Mouse (Mus musculus): Measurements from ENCODE around the gene Pus1.

Gene Pus1

GRCm38 (mm10) chr5:110779998-110780760, at the start of gene Pus1:
Pus1 (minus strand) TSS chr5:110780659.
- peak; percentile 90 to 94 for DNase-seq

DNA sequence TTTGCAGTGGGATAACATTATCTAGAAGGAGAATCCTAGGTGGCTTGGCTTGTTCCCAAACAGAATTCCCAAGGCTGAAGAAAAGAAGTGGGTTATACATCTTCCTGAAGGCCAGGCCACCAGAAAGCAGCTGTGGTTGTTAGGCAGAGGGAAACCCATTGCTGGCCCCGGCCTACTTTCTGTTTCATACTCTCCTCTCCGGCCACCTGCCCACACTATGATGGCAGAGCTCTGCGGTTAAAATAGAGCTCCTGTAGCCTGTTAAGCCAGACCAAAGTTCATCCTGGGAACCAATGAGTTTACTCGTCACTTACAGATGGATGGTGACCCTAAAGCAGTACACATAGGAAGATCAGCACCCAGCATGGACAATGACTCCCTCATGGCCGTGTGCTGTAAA, 47.1 kb upstream of the Pus1 start:
- no peak for DNase-seq

DNA sequence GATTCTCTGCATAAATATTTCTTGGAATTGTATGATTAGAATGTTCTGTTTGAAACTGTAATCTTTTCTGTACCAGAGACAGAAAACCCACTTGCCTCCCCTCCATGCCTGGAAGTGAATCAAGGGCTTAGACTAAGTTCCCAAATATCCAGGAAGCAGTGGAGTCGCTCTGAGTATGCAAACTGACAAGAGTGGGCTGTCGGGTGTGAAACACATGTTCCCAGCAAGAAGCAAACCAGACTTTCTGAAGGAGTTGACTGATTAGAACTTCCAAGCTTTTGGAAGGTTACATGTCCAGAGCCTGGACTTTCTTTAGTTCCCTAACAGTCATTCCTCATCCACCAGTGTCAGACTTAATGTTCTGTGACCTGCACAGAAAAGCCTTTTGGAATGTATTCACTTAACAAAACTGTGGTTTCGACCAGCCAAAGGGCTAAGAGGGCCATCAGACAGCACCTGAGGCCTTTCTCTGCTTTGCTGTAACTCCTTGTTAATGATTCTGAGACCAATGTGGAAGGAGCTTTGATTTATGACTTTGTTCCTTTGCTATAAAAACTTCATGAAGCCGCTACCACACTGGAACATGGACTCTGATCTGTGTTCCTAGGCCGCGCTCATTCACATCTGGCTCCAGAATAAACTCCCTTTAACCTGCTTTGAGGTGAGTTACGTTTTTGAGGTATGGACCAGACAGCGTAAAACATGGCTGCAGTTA, 46.5 kb upstream of the Pus1 start:
- no peak for DNase-seq

- no peak for DNase-seq
These were observed 44.0 kb upstream of the Pus1 start for GRCm38 (mm10) chr5:110824421-110824820.

DNA sequence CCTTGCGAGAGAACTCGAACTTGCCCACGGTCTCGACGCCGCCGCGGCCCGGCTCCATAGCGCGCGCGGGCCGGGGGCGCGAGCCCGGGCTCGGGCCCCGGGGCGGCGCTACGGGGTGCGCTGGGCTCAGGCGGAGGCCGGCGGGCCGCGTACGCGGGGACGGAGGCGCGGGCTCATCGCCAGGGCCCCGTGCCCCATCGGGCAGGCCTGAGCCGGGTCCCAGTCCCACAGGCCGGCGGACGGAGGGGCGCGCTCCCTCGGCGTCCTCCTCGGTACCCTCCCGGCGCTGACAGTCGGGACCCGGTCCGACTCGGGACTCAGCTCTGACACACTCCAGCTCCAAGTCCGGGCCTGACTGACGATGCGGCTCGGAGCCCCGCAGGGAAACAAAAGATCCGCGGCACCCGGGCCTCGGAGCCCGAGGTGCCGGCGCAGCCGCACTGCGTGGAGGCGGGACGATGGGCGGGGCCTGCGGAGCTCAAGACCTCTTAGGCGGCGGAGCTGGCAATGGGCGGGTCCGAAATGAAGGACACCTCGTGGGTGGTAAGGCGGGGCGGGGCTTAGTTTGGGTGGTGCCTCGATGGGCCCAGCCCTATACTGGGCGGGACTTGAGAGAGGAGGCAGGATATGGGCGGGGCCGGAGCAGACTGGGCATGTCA, 29.3 kb upstream of the Pus1 start, which contains the start of gene Ulk1:
Ulk1 (minus strand) TSS at position 431 of the 659 bp plus-strand sequence.
- peak; percentile 100 for DNase-seq

GRCm38 (mm10) chr5:110808821-110809666, 28.6 kb upstream of the Pus1 start:
- peak in 1 of 2 experiments; percentile 40 for DNase-seq

- DNase-seq, result peak; percentile 91 to 95
These were observed 27.7 kb upstream of the Pus1 start for GRCm38 (mm10) chr5:110808061-110808631.

- DNase-seq, result no peak
These were observed 27.0 kb upstream of the Pus1 start for GRCm38 (mm10) chr5:110807453-110807852.

DNA sequence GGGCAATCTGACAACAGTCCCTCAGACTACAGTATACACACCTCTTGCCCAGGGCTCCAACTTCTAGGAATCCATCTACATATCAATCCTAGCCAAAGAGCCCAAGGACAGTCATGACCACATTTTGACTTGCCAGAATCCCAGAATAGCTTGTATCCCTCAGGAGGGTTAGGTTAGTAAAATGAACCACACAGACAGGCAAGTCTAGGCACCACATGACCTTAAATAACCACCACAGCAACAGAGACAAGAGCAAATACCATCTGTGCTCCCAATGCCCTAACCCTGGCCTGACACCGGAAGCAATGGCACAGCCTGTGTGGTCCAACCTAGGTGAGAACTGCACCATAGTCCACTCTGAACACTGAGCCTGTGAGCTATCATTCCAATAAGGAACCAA, 26.2 kb upstream of the Pus1 start:
- DNase-seq, result peak in 1 of 2 experiments; percentile 19

DNA sequence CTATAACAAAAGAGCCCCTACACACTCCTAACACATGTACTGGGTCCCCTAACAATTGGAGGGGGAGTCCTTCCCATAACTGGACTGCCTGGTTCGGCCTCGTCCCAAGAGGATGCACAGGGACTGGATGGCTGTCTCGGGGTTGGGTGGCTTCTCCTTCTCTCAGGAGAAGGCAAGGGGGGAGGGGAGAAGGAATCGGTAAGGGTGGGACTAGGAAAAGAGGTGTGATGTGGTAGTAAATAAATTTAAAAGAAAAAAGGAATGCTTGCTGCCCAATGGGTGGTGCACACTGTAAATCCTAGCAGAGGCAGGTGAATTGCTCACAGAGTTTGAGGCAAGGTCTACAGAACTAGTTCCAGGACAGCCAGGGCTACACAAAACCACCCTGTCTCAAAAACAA, 25.7 kb upstream of the Pus1 start:
- peak in 1 of 2 experiments; percentile 6 for DNase-seq

GRCm38 (mm10) chr5:110804012-110804743, 23.7 kb upstream of the Pus1 start:
- peak in 1 of 2 experiments; percentile 12 for DNase-seq

DNA sequence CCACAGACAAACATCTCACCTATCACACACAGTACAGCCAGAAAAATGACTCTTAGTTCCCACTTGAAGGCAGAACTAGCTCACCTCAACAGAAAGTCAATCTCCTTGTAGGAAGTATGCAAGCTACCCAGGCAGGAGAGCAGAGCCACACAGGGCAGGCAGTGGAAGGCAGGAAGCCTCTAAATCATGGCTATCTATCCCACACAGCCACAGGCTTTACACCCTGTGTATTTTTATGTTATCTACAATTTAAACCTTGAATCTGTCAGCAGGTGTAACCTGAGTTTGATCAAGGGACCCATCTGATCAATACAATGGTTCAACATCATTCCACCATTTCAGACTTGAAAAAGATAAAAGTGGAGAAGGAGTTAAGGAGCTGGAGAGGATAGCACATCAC, 22.4 kb upstream of the Pus1 start:
- no peak for DNase-seq

GRCm38 (mm10) chr5:110802186-110802585, 21.7 kb upstream of the Pus1 start:
- peak; percentile 83 to 94 for DNase-seq

DNA sequence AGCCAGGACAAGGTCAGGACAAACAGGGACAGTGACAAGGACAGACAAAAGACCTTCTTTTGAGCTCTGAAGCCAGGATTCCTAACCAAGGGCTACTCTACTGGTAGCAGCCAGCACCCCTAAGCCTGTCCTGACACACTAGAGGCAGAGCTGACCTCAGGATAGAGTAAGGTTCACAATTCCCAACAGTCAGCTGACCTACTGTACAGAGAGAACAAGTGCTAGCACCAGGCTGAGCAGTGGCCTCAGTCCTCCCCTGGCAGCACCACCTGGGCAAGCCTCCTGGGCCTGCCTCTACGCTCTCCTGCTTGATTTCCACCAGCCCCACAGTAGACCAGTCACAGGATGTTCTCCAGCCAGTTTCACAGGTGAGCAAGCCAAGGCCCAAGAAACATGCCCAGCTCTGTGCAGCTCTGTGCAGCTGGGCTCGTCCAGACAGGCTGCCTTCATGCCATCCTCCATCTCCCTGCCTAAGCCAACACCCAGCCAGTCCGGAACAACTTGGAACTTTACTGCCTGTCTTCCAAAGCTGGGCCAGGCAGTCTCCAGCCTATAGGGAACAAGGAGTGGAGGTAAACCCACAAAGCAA, 20.7 kb upstream of the Pus1 start:
- peak; percentile 38 to 44 for DNase-seq

DNA sequence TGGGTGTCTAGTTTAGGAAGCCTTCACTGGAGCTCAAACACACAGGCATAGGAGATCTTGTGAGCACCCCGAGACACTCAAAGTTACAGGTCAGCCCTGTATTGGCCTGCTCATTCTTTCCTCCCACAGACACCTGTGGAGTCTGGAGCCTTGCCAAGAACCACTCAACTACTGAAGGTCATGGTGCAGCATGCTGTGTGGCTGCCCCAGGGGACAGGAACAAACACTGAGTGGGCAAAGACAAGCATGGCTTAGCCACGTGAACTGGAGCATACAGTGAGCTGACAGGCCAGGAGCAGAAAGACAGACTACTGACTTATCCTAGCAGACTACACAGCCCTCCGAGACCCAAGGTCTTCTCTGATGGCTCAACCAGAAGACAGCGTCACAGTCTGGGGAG, 17.2 kb upstream of the Pus1 start:
- DNase-seq, result peak; percentile 46 to 47

DNA sequence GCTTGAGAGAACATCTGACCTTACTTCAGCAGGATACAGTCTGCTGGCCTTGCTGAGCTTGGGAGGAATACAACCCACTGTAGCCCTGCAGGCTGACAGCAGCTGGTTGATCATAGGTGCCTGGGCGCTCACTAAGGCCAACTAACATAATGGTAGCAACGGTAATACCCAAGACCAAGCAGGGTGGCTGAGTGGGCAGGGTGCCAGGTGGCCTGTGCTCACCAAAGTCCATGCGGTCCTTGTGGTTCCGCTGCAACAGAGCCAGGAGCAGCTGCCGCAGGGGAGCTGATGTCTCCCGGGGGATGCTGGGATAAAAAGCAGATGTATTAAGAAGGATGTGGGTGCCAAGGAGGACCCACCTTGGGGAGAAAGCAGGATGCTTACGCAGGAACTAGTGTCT, 13.9 kb upstream of the Pus1 start:
- peak in 1 of 2 experiments; percentile 48 for DNase-seq

- peak; percentile 61 to 62 for DNase-seq
These were observed 8.2 kb upstream of the Pus1 start for GRCm38 (mm10) chr5:110788684-110789083.

GRCm38 (mm10) chr5:110786081-110786835, 5.8 kb upstream of the Pus1 start:
- DNase-seq, result peak; percentile 45 to 46

DNA sequence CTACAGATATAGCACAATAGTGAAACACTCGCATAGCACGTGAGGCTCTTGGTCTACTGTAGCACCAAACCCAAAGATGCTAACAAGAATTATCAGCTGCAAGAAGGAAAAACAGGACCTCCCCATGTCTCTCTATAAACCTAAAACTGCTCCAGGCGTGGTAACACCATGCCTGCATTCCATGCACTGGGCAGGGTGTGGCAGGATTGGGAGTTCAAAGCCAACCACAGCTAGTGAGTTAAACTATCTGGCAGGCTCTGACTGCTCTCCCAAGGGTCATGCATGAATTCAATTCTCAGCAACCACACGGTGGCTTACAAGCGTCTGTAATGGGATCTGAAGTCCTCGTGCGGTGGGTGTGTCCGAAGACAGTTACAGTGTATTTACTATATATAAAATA, 2.7 kb upstream of the Pus1 start:
- DNase-seq, result no peak

GRCm38 (mm10) chr5:110781529-110782238, 1.2 kb upstream of the Pus1 start:
- DNase-seq, result peak in 1 of 2 experiments; percentile 5
